Mouse (Mus musculus): Measurements from ENCODE around the gene Iffo1. TPM values are rescaled to one million over a fixed set of nuclear protein-coding genes. Genes with fewer than 3 reads are reported as not detected.

Gene Iffo1
- total and polyA plus RNA-seq, 3 experiments = 3.3 to 7.0 (median 6.7) TPM

DNA sequence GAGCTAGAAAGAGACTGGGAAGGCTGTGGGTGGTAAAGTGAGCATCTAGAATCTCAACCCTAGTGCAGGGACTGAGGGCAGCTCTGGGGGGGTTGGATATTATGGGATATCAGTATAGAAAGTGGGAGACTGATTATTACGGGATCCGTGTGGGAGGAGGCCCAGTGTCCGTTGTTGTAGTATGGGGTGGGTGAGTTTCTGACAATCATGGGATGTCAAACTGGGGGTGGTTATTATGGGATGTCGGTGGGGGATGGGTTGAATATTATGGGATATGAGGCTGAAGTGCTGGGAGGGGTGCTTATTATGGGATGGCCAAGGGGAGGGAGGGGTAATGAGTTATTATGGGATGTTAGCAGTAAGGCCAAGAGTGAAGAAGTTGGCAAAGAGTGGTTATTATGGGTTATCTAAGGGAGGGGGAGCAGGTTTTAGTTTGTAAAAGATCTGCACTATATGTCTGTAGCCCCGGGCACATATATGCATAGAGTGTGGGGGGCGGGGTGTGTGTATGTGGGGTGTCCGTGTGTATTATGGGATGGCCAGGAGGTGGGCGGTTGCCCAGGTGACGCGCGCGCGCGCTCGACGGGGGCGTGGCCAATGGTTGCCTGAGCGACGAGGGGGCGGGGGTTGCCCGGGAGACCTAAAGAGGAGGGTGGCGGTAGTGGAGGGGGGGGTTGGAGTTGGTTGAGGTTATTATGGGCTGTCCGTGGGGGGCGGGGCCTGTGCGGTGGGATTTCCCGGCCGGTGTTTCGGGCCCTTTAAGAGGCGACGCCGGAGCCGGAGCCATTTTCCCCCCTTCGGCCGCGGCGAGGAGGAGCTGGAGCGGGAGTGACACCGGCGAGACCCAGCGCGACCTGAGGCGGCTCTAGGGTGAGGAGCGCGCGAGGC is 49.4 kb upstream of the Iffo1 start, which contains the start of gene Chd4 (continued):
- TF ChIP-seq GABPA (IDR thresholded peaks at IDR 0.05; ENCODE audit: insufficient replicate concordance, low read depth, low read length) (no peak), KAT2A (IDR thresholded peaks at IDR 0.05; ENCODE audit: insufficient replicate concordance, low read length) (no peak), CHD2 (IDR thresholded peaks at IDR 0.05; ENCODE audit: low read length) (peak; percentile 14; the same call in 1 of the 2 replicates)

DNA sequence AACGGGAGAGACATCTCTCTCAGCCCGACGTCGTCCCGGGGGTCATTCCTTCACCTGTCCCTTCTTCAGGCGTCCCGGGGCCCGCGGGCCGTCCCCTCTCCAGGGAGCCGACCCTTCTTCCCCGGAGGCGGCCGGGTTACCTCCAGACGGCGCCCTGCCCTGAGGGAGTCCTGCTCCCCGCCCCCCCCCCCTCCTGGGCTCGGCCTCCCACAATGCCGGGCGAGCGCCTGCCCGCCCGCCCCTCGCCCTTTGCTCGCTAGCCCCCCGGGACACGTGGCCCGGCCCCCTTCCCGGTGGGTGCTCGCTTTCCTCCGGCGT is 48.8 kb upstream of the Iffo1 start:
- dilution Hi-C loops (cut with MboI; ENCODE audit: extremely low pct_ligation_motif_present, extremely low pct_unique_long_range_greater_than_20kb, low sequenced_read_pairs) = no loop called here
- peaks cover 16 to 35% of the 10 kb centered on the region in 2 experiments for H3K4me1 ChIP-seq (ENCODE audit: control insufficient read depth in 1 of 2, insufficient read depth in 2 of 2)

DNA sequence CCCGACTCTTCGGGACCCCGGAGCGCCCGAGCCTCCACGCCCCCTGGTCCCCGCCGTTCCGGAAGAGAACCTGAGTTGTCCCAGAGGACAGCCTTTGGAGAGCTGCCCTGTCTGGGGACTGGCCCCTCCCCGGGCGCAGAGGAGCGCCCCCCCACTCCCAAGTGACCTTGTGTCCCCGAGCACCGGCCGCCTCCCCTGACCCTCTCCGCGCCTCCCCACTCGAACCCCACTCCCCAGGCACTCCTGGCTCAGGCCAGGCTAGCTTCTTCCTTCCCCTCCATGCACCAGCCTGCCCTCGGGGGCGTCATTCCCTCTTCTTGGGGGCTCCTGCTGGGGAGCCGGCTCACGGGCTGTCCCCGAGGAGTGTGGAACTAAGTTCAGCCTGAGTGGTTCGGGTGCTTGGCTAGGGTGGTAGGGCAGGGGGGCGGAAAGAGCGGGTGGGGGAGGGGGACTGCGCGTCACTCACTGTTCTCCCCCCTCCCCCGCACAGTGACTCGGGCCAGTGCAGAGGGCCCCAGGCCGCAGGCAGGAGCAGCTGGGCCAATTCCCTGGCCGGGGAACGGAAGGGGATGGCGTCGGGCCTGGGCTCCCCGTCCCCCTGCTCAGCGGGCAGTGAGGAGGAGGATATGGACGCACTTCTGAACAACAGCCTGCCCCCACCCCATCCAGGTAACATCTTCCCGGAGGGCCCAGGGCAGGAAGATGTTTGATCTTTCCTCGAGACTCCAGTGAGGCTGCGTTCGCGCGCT is 48.3 kb upstream of the Iffo1 start:
- Histone ChIP-seq H3K27ac (ENCODE audit: insufficient read depth, low read depth) (peak overlapping the region; percentile 43), H3K27me3 (replicated peaks) (no peaks in the 10 kb centered on the region), H3K9me3 (replicated peaks; ENCODE audit: low read length) (no peaks in the 10 kb centered on the region), H3K79me2 (replicated peaks; ENCODE audit: control insufficient read depth, extremely low read depth, insufficient read depth, poor library complexity, severe bottlenecking) (peaks cover 42% of the 10 kb centered on the region), H3K36me3 (replicated peaks in 1 of 2; ENCODE audit: control insufficient read depth in 1 of 2, insufficient read depth in 1 of 2, low read length in 1 of 2) (peaks cover 39 to 43% of the 10 kb centered on the region in 2 experiments), H3K4me1 (ENCODE audit: control insufficient read depth in 1 of 2, insufficient read depth in 2 of 2) (peaks cover 16 to 35% of the 10 kb centered on the region in 2 experiments), H3K4me3 (replicated peaks in 1 of 3; ENCODE audit: low read depth in 2 of 3, low read length in 2 of 3, poor library complexity in 1 of 3) (peak overlapping the region; percentile 93 to 98 (median 94)), H3K9ac (ENCODE audit: insufficient read depth, low read depth) (peak overlapping the region; percentile 88), H3K4me2 (ENCODE audit: insufficient read depth, low read depth, poor library complexity, severe bottlenecking) (peak overlapping the region; percentile 86)
- peak; percentile 54 for DNase-seq (ENCODE audit: extremely low read depth)
- TF ChIP-seq USF1 (IDR thresholded peaks at IDR 0.05; ENCODE audit: low read depth, low read length) (no peak), ZMIZ1 (IDR thresholded peaks at IDR 0.05; ENCODE audit: low read depth, low read length) (no peak), UBTF (IDR thresholded peaks at IDR 0.05; ENCODE audit: low read depth, low read length) (no peak), JUND (conservative IDR thresholded peaks at IDR 0.05; ENCODE audit: low read depth, low read length) (no peak), CHD1 (IDR thresholded peaks at IDR 0.05; ENCODE audit: low read depth, low read length) (no peak), NRF1 (IDR thresholded peaks at IDR 0.05; ENCODE audit: low read depth, low read length) (no peak), HCFC1 (IDR thresholded peaks at IDR 0.05; ENCODE audit: low read depth, low read length) (no peak), CHD2 (IDR thresholded peaks at IDR 0.05; ENCODE audit: low read length) (peak; percentile 66), SIN3A (IDR thresholded peaks at IDR 0.05; ENCODE audit: low read length) (no peak; the same call in 1 of the 2 replicates), ZKSCAN1 (IDR thresholded peaks at IDR 0.05; ENCODE audit: borderline replicate concordance, low read depth, low read length) (no peak), MAZ (IDR thresholded peaks at IDR 0.05; ENCODE audit: low read depth, low read length) (0 out of 2 replicates have a peak, but pooled peaks have one; percentile 40), MYC (IDR thresholded peaks at IDR 0.05; ENCODE audit: low read depth, low read length) (no peak), MAFK (IDR thresholded peaks at IDR 0.05; ENCODE audit: insufficient replicate concordance, low read length) (no peak), JUN (IDR thresholded peaks at IDR 0.05; ENCODE audit: insufficient read depth, low read depth, low read length) (no peak), ZC3H11A (IDR thresholded peaks at IDR 0.05; ENCODE audit: low read depth, low read length) (no peak)
- dilution Hi-C loops (cut with MboI; ENCODE audit: extremely low pct_ligation_motif_present, extremely low pct_unique_long_range_greater_than_20kb, low sequenced_read_pairs) (no loop called here), in situ Hi-C loops (cut with MboI; ENCODE audit: low pct_ligation_motif_present, low pct_unique_long_range_greater_than_20kb, low sequenced_read_pairs) (loop anchor here (10.0 kb wide), 1 partner anchor 52 kb away; the partner anchor contains the start of gene Acrbp)

More for the DNA sequence above, 48.8 kb upstream of the Iffo1 start:
- no peak for DNase-seq (ENCODE audit: extremely low read depth)
- Histone ChIP-seq H3K9ac (ENCODE audit: insufficient read depth, low read depth) (peak overlapping the region; percentile 88), H3K4me2 (ENCODE audit: insufficient read depth, low read depth, poor library complexity, severe bottlenecking) (peak overlapping the region; percentile 86; the same call in 1 of the 2 replicates), H3K9me3 (replicated peaks; ENCODE audit: low read length) (no peaks in the 10 kb centered on the region), H3K36me3 (replicated peaks in 1 of 2; ENCODE audit: control insufficient read depth in 1 of 2, insufficient read depth in 1 of 2, low read length in 1 of 2) (peaks cover 34 to 37% of the 10 kb centered on the region in 2 experiments), H3K27ac (ENCODE audit: insufficient read depth, low read depth) (peak overlapping the region; percentile 69), H3K79me2 (replicated peaks; ENCODE audit: control insufficient read depth, extremely low read depth, insufficient read depth, poor library complexity, severe bottlenecking) (peaks cover 42% of the 10 kb centered on the region), H3K27me3 (replicated peaks) (no peaks in the 10 kb centered on the region), H3K4me3 (replicated peaks in 1 of 3; ENCODE audit: low read depth in 2 of 3, low read length in 2 of 3, poor library complexity in 1 of 3) (peak overlapping the region; percentile 93 to 98 (median 94))
- no peak for TF ChIP-seq NELFE (IDR thresholded peaks at IDR 0.05; ENCODE audit: low read depth, low read length)
- no peak for TF ChIP-seq MEF2A (IDR thresholded peaks at IDR 0.05; ENCODE audit: borderline replicate concordance, low read depth, low read length)
- TF ChIP-seq EP300 (IDR thresholded peaks at IDR 0.05; ENCODE audit: low read length) = no peak
- no peak; the same call in 1 of the 2 replicates for TF ChIP-seq HCFC1 (IDR thresholded peaks at IDR 0.05; ENCODE audit: low read depth, low read length)
- TF ChIP-seq USF2 (conservative IDR thresholded peaks at IDR 0.05; ENCODE audit: low read depth, low read length) = no peak
- TF ChIP-seq JUN (IDR thresholded peaks at IDR 0.05; ENCODE audit: insufficient read depth, low read depth, low read length) = no peak
- TF ChIP-seq BHLHE40 (IDR thresholded peaks at IDR 0.05; ENCODE audit: low read depth, low read length) = no peak
- no peak for TF ChIP-seq TBP (conservative IDR thresholded peaks at IDR 0.05; ENCODE audit: low read depth, low read length)
- TF ChIP-seq CTCF (conservative IDR thresholded peaks at IDR 0.05 in 1 of 2, IDR thresholded peaks at IDR 0.05 in 1 of 2; ENCODE audit: low read depth in 2 of 2, low read length in 2 of 2) = no peak
- TF ChIP-seq E2F4 (IDR thresholded peaks at IDR 0.05; ENCODE audit: insufficient replicate concordance, low read depth, low read length) = no peak
- TF ChIP-seq POLR2AphosphoS2 (IDR thresholded peaks at IDR 0.05; ENCODE audit: low read depth, low read length) = no peak
- no peak for TF ChIP-seq PAX5 (IDR thresholded peaks at IDR 0.05; ENCODE audit: low read length)
- no peak for TF ChIP-seq IRF4 (IDR thresholded peaks at IDR 0.05; ENCODE audit: low read depth, low read length)
- TF ChIP-seq JUND (conservative IDR thresholded peaks at IDR 0.05; ENCODE audit: low read depth, low read length) = no peak
- TF ChIP-seq NRF1 (IDR thresholded peaks at IDR 0.05; ENCODE audit: low read depth, low read length) = no peak
- TF ChIP-seq MAFK (IDR thresholded peaks at IDR 0.05; ENCODE audit: insufficient replicate concordance, low read length) = no peak
- no peak for TF ChIP-seq RCOR1 (conservative IDR thresholded peaks at IDR 0.05; ENCODE audit: low read depth, low read length)
- no peak; the same call in 1 of the 2 replicates for TF ChIP-seq UBTF (IDR thresholded peaks at IDR 0.05; ENCODE audit: low read depth, low read length)
- in situ Hi-C loops (cut with MboI; ENCODE audit: low pct_ligation_motif_present, low pct_unique_long_range_greater_than_20kb, low sequenced_read_pairs) = loop anchor here (10.0 kb wide), 1 partner anchor 51 kb away; the partner anchor contains the start of gene Acrbp
